Mouse (Mus musculus) embryonic facial prominence, embryonic 12.5 days (tissue): ENCODE data around the gene Scrn3. TPM values are rescaled to one million over a fixed set of nuclear protein-coding genes. Genes with fewer than 3 reads are reported as not detected.

Experiments used
- ATAC-seq: fragments of 200-750 bp; cut with Nextera tagmentation; 2 replicates; pipeline ENCODE4 v1.8.0; 2017; ENCODE audit not compliant: insufficient number of reproducible peaks, insufficient read depth, low FRiP score, low TSS enrichment
- H3K27ac ChIP-seq: fragments of 300-500 bp; sonication (generic); 2 replicates; pipeline ENCODE4 v1.5.1; 2016; ENCODE audit warnings: mild to moderate bottlenecking
- H3K27me3 ChIP-seq: fragments of 300-500 bp; sonication (generic); 2 replicates; pipeline ENCODE4 v1.6.1; 2016; ENCODE audit warnings: mild to moderate bottlenecking, moderate library complexity
- H3K36me3 ChIP-seq: fragments of 300-500 bp; sonication (generic); 2 replicates; pipeline ENCODE4 v1.6.1; 2016; ENCODE audit warnings: mild to moderate bottlenecking
- H3K4me1 ChIP-seq: fragments of 300-500 bp; sonication (generic); 2 replicates; pipeline ENCODE4 v1.6.1; 2016
- H3K4me2 ChIP-seq: fragments of 300-500 bp; sonication (generic); replicated peaks from 2 replicates; pipeline ENCODE4 v1.6.1; 2016; ENCODE audit warnings: mild to moderate bottlenecking, moderate library complexity
- H3K4me3 ChIP-seq: fragments of 300-500 bp; sonication (generic); 2 replicates; pipeline ENCODE4 v1.5.1; 2016; ENCODE audit warnings: mild to moderate bottlenecking
- H3K9ac ChIP-seq: fragments of 300-500 bp; sonication (generic); 2 replicates; pipeline ENCODE4 v1.6.1; 2016; ENCODE audit warnings: mild to moderate bottlenecking, moderate library complexity
- H3K9me3 ChIP-seq: fragments of 300-500 bp; sonication (generic); 2 replicates; pipeline ENCODE4 v1.6.1; 2016; ENCODE audit warnings: mild to moderate bottlenecking, moderate library complexity
- WGBS: fragments of 180-500 bp; shearing (Covaris S2); methylation state at CpG from one replicate; pipeline ENCODE4 v1.1.7; 2016; 5-methylcytosine and 5-hydroxymethylcytosine counted together
- polyA plus RNA-seq: library from polyadenylated mRNA; unstranded; fragments of >200 nt; fragmentation: Nextera tagmentation; extraction: Ambion mirVana; gene quantifications from 2 replicates; pipeline ENCODE4 v1.2.1, GENCODE M21; 2016

The Scrn3 gene
- polyA plus RNA-seq, 1 experiment from 2014 or later = 16.2 TPM

GRCm38 (mm10) chr2:73277021-73277708 is 35.2 kb upstream of the Scrn3 start:
- Histone ChIP-seq H3K4me3 (peak overlapping the region; percentile 20), H3K4me1 (peaks cover 42% of the 10 kb centered on the region), H3K27ac (no peak overlapping the region), H3K27me3 (peaks cover 59% of the 10 kb centered on the region), H3K9me3 (no peaks in the 10 kb centered on the region), H3K4me2 (peak overlapping the region; percentile 33), H3K9ac (no peak overlapping the region), H3K36me3 (no peaks in the 10 kb centered on the region)
- no peak for ATAC-seq
- WGBS = under 1% methylated on average over 38 of the region's 38 CpGs

- no peak overlapping the region for H3K27ac ChIP-seq
- H3K27me3 ChIP-seq = peaks cover 59% of the 10 kb centered on the region
- under 1% methylated on average over 18 of the region's 18 CpGs for WGBS
- no peaks in the 10 kb centered on the region for H3K9me3 ChIP-seq
- no peak overlapping the region for H3K9ac ChIP-seq
- peak overlapping the region; percentile 20; the same call in 1 of the 2 replicates for H3K4me3 ChIP-seq
- peaks cover 40% of the 10 kb centered on the region for H3K4me1 ChIP-seq
- peak overlapping the region; percentile 33 for H3K4me2 ChIP-seq
- H3K36me3 ChIP-seq = no peaks in the 10 kb centered on the region
- no peak for ATAC-seq
Measured at GRCm38 (mm10) chr2:73277709-73278075, 34.7 kb upstream of the Scrn3 start.

GRCm38 (mm10) chr2:73278131-73278854 is 34.1 kb upstream of the Scrn3 start:
- no peaks in the 10 kb centered on the region for H3K9me3 ChIP-seq
- H3K27me3 ChIP-seq = peaks cover 53% of the 10 kb centered on the region
- H3K9ac ChIP-seq = 0 out of 2 replicates have a peak overlapping the region, but pooled peaks have one; percentile 9
- no peak for ATAC-seq
- H3K4me3 ChIP-seq = no peak overlapping the region
- no peak overlapping the region for H3K27ac ChIP-seq
- WGBS = 2% methylated on average over 20 of the region's 20 CpGs
- no peaks in the 10 kb centered on the region for H3K36me3 ChIP-seq
- peak overlapping the region; percentile 37 for H3K4me2 ChIP-seq
- H3K4me1 ChIP-seq = peaks cover 34% of the 10 kb centered on the region

GRCm38 (mm10) chr2:73278869-73279268 is 33.5 kb upstream of the Scrn3 start:
- WGBS = under 1% methylated on average over 17 of the region's 17 CpGs
- Histone ChIP-seq H3K4me1 (peaks cover 28% of the 10 kb centered on the region), H3K9me3 (no peaks in the 10 kb centered on the region), H3K4me2 (peak overlapping the region; percentile 37), H3K9ac (0 out of 2 replicates have a peak overlapping the region, but pooled peaks have one; percentile 9), H3K36me3 (no peaks in the 10 kb centered on the region), H3K27ac (no peak overlapping the region), H3K4me3 (peak overlapping the region; percentile 17; the same call in 1 of the 2 replicates), H3K27me3 (peaks cover 47% of the 10 kb centered on the region)
- ATAC-seq = 0 out of 2 replicates have a peak, but pooled peaks have one; percentile 30

- H3K4me3 ChIP-seq = peak overlapping the region; percentile 17; the same call in 1 of the 2 replicates
- H3K27ac ChIP-seq = no peak overlapping the region
- H3K9me3 ChIP-seq = no peaks in the 10 kb centered on the region
- WGBS = under 1% methylated on average over 31 of the region's 31 CpGs
- ATAC-seq = no peak
- no peaks in the 10 kb centered on the region for H3K36me3 ChIP-seq
- H3K9ac ChIP-seq = 0 out of 2 replicates have a peak overlapping the region, but pooled peaks have one; percentile 9
- peaks cover 22% of the 10 kb centered on the region for H3K4me1 ChIP-seq
- H3K4me2 ChIP-seq = peak overlapping the region; percentile 37
- peaks cover 41% of the 10 kb centered on the region for H3K27me3 ChIP-seq
Measured at GRCm38 (mm10) chr2:73279271-73280038, 32.9 kb upstream of the Scrn3 start.

- 1% methylated on average over 33 of the region's 33 CpGs for WGBS
- Histone ChIP-seq H3K27ac (no peak overlapping the region), H3K4me1 (peaks cover 22% of the 10 kb centered on the region), H3K36me3 (no peaks in the 10 kb centered on the region), H3K9ac (no peak overlapping the region), H3K4me2 (peak overlapping the region; percentile 23; the same call in 1 of the 2 replicates), H3K4me3 (peak overlapping the region; percentile 11; the same call in 1 of the 2 replicates), H3K27me3 (peaks cover 39% of the 10 kb centered on the region), H3K9me3 (no peaks in the 10 kb centered on the region)
- no peak for ATAC-seq
Measured at GRCm38 (mm10) chr2:73280356-73281047, 31.9 kb upstream of the Scrn3 start.

GRCm38 (mm10) chr2:73281048-73281661 is 31.2 kb upstream of the Scrn3 start:
- Histone ChIP-seq H3K9me3 (no peaks in the 10 kb centered on the region), H3K4me1 (peaks cover 22% of the 10 kb centered on the region), H3K27ac (no peak overlapping the region), H3K9ac (no peak overlapping the region), H3K36me3 (no peaks in the 10 kb centered on the region), H3K4me3 (peak overlapping the region; percentile 11; the same call in 1 of the 2 replicates), H3K27me3 (peaks cover 39% of the 10 kb centered on the region), H3K4me2 (peak overlapping the region; percentile 23; the same call in 1 of the 2 replicates)
- WGBS = 7% methylated on average over 22 of the region's 22 CpGs
- no peak for ATAC-seq

GRCm38 (mm10) chr2:73281707-73282106 is 30.7 kb upstream of the Scrn3 start:
- ATAC-seq = no peak
- peaks cover 39% of the 10 kb centered on the region for H3K27me3 ChIP-seq

GRCm38 (mm10) chr2:73285630-73286029 is 26.8 kb upstream of the Scrn3 start:
- H3K4me3 ChIP-seq = no peak overlapping the region
- no peak overlapping the region for H3K9ac ChIP-seq
- peaks cover 15% of the 10 kb centered on the region for H3K27me3 ChIP-seq
- H3K9me3 ChIP-seq = no peaks in the 10 kb centered on the region
- peaks cover 15% of the 10 kb centered on the region for H3K36me3 ChIP-seq
- H3K4me1 ChIP-seq = 0 out of 2 replicates have a peak, but pooled peaks cover 4% of the 10 kb centered on the region
- H3K4me2 ChIP-seq = no peak overlapping the region
- ATAC-seq = no peak
- WGBS = 10% methylated on average over 2 of the region's 2 CpGs
- no peak overlapping the region for H3K27ac ChIP-seq

More at GRCm38 (mm10) chr2:73281707-73282106, 30.7 kb upstream of the Scrn3 start:
- no peaks in the 10 kb centered on the region for H3K36me3 ChIP-seq
- WGBS = 8% methylated on average over 7 of the region's 7 CpGs
- H3K4me1 ChIP-seq = peaks cover 22% of the 10 kb centered on the region
- H3K27ac ChIP-seq = no peak overlapping the region
- H3K4me2 ChIP-seq = no peak overlapping the region
- H3K9me3 ChIP-seq = no peaks in the 10 kb centered on the region
- no peak overlapping the region for H3K4me3 ChIP-seq
- H3K9ac ChIP-seq = no peak overlapping the region

GRCm38 (mm10) chr2:73291130-73291529 is 21.3 kb upstream of the Scrn3 start:
- no peak for ATAC-seq
- Histone ChIP-seq H3K36me3 (peaks cover 32% of the 10 kb centered on the region), H3K4me1 (no peaks in the 10 kb centered on the region), H3K27me3 (no peaks in the 10 kb centered on the region), H3K4me3 (no peak overlapping the region), H3K27ac (no peak overlapping the region), H3K9ac (no peak overlapping the region), H3K4me2 (no peak overlapping the region), H3K9me3 (no peaks in the 10 kb centered on the region)
- WGBS = 81% methylated on average over 4 of the region's 4 CpGs
